Mouse (Mus musculus): ENCODE measurements around the gene Llcfc1. TPM values are rescaled to one million over a fixed set of nuclear protein-coding genes. Genes with fewer than 3 reads are reported as not detected.

The Llcfc1 gene
- total RNA-seq (2022), result not detected

- DNase-seq (ENCODE audit: low spot score), result no peak
Observed at GRCm38 (mm10) chr6:41684131-41684530, at the start of gene Llcfc1. Llcfc1 (plus strand) TSS chr6:41684431.

DNA sequence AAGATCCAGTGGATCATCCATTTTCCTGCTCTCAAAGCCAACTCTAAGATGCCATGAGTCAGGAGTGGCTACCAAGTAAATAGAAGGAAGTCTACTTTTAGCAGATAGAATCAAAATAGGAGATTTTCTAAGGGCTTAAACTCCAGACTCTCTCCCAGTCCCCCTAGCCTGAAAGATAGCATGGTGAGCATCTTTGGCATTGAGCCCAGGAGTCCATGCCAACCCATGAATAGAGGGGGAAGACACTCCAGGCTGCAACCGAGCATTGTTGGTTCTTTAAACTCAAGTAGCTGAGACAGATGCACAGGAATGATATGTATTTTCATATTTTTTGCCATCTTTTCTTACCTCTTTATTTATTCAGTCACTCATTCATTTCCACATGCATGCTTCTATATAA, 49.0 kb upstream of the Llcfc1 start:
- DNase-seq (ENCODE audit: low spot score), result no peak

GRCm38 (mm10) chr6:41636178-41636577, 48.1 kb upstream of the Llcfc1 start, which contains the start of gene Trpv6:
Trpv6 (minus strand) TSS chr6:41636405.
- DNase-seq (ENCODE audit: low spot score), result no peak

DNA sequence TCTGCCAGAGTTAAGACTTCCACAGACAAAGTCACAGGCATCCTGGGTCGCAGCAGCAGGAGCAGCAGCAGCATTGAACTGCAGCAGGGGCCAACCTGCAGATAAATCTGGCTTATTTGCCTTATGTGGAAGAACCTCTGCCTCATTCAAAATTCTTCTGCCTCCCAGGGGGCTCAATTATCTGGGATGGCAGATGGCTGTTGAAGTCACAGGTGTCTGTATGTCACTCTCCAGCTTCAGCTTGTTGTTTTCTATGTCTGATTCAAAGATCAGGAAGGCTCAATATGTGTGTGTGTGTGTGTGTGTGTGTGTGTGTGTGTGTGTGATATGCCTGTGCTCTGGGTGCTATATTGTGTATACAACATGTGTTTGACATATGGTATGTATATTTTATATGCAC, 46.8 kb upstream of the Llcfc1 start:
- no peak for DNase-seq (ENCODE audit: low spot score)

DNA sequence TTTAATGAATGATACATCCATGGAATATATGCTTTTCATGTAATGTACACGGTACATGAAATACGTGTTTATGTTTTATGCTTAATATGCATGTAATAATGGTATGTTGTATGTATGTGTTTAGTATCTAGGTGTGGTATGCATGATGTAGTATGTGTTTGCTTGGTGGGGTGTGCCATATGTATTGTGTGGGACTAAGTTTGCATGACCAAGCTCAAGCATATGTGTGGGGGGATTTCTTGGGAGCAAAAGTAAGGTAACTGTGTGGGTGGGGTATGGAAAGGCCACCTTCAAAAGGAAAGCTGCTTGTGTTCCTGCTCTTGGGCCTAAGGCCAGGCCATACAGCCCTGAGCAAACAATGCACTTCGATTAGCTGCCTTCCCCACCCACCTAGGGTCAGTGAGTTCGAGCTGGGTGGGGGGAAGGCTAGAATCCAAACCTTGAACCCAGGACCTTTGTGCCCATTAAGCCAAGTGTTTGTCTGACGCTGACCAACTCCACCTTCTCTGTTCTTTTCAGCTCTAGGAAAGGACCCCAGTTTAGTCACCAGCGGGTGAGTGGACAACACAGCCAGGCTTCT, 46.2 kb upstream of the Llcfc1 start:
- no peak for DNase-seq (ENCODE audit: low spot score)

DNA sequence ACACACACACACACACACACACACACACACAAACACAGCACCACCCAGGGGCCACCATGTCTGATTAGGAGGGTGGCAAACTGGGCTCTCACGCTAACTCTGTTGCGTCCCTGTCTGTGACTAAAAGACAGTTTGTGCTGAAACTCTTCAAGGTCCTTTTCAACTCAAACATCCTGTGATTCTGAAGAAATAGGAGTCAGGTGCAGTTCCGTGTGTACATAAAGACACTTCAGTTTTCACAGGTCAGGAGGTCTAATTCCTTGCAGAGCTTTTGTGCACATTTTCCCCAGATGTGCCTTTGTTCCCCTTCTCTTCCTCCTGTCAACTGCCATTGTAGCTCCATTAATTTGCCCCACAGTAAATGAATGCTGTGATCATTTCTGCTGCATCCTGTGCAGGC, 43.8 kb upstream of the Llcfc1 start:
- no peak for DNase-seq (ENCODE audit: low spot score)

- no peak for DNase-seq (ENCODE audit: low spot score)
Observed at GRCm38 (mm10) chr6:41641173-41641866, 42.9 kb upstream of the Llcfc1 start.

GRCm38 (mm10) chr6:41642765-41643164, 41.5 kb upstream of the Llcfc1 start:
- no peak for DNase-seq (ENCODE audit: low spot score)

DNA sequence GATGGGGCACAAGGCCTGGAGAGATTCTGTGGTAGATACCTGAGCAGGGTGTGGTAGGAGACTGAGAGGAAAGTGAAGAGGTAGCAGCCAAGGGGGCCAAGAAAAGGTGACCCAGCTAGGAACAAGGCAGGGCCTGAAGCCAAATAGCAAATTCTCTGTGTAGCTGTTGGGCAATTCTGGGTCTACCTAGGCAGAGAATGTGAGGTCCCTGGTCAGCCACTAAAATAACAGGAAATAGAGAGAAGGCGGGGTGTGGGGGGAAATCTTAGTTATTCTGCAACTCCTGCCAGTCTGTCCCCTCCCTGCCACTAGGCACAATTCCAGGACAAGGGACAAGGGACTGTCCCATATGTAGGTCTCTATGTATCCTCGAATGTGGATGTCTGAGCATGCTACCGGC, 41.0 kb upstream of the Llcfc1 start:
- DNase-seq (ENCODE audit: low spot score), result no peak

DNA sequence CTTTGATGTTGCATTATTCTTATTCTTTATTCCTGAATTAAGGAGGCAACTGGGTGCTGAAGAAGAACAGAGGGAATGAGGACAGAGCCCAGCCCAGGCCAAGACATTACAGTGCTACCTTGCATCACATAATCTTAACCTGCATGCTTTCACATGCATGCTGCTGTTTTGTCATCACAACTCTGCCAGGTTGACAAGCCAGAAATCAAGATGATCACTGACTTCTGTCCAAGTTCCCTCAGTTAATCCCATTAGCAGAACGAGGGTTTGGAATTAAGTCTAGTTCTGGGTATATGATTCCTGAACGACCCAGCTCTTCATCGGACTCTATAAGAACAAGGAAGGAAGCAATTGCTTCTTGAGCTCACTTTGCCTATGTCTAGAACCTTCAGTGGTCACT, 38.0 kb upstream of the Llcfc1 start:
- DNase-seq (ENCODE audit: low spot score), result no peak

GRCm38 (mm10) chr6:41646672-41647071, 37.6 kb upstream of the Llcfc1 start:
- DNase-seq (ENCODE audit: low spot score), result no peak

DNA sequence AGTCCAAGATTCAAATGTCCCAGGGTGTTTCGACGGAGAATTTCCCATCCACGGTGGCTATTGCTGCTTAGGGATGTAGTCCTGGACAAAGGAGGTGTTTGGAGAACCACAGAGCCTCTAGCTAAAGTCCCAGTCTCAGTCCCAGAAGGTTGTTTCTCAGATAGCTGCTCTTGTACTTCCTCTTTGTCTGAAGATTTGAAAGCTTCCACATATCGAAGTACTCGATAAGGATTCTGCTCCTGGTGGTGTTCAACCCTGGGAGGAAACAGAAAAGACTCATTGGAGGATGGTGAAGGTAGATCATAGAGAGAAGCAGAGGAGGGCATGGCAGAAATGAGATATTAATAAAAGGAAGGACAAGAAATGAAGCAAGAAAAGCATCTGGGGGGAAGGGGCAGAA, 31.1 kb upstream of the Llcfc1 start:
- no peak for DNase-seq (ENCODE audit: low spot score)

DNA sequence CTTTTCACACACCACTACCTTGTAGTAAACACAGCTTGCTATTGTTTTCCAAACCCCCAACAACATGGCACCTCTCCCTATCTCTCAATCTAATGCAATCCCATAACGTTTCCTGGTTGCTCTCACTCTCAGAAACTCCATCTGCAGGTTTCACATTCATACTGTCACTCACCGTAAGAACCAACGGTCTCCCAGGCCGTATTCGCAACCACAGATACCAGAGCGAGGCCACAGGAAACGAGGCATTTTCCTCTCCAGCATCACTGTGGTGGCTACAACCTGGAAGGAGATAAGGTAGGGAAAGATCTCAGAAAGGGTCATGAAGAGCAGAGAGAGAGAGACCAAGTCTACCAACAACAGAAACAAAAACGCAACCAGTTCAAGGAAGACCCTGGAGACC, 29.6 kb upstream of the Llcfc1 start:
- no peak for DNase-seq (ENCODE audit: low spot score)

DNA sequence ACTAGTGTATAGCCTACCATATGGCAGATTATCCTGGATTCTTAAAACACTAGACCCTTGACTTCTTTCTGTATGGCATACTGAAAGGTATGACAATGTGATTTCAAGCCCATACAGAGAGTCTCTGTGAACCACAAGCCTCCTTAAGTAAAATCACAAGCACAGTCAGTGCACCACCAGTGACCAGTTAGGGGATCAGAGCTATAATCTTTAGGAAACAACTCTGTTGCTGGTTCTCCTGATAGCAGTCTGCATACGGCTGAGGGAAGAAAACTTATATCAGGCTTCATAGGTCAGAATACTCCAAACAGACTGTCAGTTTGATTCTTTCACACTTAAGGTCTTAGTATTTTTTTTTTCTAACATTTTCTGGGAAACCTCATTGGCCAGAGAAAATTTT, 25.7 kb upstream of the Llcfc1 start:
- DNase-seq (ENCODE audit: low spot score), result no peak

DNA sequence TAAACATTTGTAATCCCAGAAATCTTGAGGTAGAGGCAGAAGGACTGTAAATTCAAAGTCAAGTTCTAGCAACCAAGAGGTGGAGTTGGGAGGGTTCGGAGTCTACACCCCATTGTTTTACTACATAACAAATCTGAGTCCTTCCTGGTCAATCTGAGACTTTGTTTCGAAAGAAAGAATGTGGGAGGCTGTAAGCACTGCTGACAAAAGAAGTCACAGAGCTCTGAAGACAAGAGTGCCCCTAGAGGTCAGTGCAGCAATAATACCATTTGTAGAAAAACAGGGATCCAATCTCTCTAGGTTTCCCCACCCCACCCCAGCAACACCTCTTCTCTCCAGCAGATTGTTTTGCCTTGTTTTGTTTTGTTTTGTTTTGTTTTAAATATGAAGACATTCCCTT, 21.9 kb upstream of the Llcfc1 start:
- DNase-seq (ENCODE audit: low spot score), result no peak

DNA sequence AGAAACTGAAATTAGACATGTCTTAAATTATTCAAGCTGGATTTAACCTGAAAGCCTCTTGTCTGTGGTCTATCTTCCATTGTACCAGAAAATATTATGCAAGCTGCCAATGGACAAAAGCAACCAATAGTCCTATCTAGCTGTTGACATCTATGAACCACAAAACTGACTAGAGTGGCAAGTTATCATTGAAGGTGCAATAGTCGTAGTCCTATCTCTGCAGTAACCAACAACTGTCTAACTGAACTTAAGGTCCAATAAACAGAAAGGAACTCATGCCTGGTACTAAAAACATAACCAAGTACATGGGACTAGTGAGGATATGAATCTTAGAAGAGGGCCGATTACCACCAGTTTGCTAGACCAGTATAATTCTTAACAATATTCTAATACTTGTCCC, 7.7 kb upstream of the Llcfc1 start:
- no peak for DNase-seq (ENCODE audit: low spot score)

DNA sequence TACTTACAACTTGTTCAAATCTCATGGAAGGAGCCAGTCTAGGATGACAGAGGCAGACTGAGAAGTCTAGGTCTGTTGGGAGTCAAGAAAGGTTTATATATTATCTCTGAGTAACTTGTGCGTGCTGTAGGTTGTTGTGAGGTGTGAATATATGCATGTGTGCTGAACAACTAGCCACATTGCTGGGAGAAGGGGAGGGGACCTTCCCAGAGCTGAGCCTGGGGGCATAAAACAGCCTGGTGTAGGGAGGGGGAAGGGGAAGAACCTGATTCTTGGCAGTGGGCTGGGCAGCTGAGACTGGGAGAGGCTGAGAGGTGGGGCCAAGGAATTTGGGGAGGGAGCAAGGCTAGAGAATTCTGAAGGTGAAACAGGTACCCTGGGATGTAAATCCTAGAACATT, 3.6 kb upstream of the Llcfc1 start, which contains the start of gene Trpv5:
Gene Trpv5 (minus strand): TSS at position 101 of the 400 bp plus-strand sequence.
- DNase-seq (ENCODE audit: low spot score), result no peak

- no peak for DNase-seq (ENCODE audit: low spot score)
Observed at GRCm38 (mm10) chr6:41681656-41682055, 2.6 kb upstream of the Llcfc1 start.

GRCm38 (mm10) chr6:41684911-41685310, 680 bp downstream of the Llcfc1 start:
- no peak for DNase-seq (ENCODE audit: low spot score)

- no peak for DNase-seq (ENCODE audit: low spot score)
Observed at GRCm38 (mm10) chr6:41685596-41685995, 1.4 kb downstream of the Llcfc1 start.

- no peak for DNase-seq (ENCODE audit: low spot score)
Observed at GRCm38 (mm10) chr6:41692200-41692599, 8.0 kb downstream of the Llcfc1 start.

- DNase-seq (ENCODE audit: low spot score), result no peak
Observed at GRCm38 (mm10) chr6:41694407-41694806, 10.2 kb downstream of the Llcfc1 start.

DNA sequence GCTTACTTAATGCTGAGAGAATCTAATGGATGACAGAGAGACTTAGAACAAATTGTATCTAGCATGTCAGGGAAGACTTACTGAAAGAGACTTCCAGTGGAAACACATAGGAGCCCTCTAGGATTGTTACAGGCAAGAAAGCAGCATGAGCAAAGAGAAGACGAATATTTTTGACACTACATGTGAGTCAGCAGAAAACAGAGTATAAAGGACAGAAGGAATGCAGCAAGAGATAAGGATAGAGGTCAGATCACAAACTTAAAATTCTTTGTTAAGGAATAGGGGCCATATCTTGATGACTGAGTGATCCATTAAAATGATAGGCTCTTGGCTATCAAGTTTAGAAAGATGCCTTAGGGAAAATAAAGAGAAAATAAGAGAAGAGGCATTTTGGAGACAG, 17.0 kb downstream of the Llcfc1 start:
- no peak for DNase-seq (ENCODE audit: low spot score)

GRCm38 (mm10) chr6:41702928-41703327, 18.7 kb downstream of the Llcfc1 start:
- DNase-seq (ENCODE audit: low spot score), result no peak

Data from heart, adult 8-10 months (tissue).